Mouse (Mus musculus): Measurements from ENCODE around the gene Rho. TPM values are rescaled to one million over a fixed set of nuclear protein-coding genes. Genes with fewer than 3 reads are reported as not detected.

The Rho gene
- not detected in 2 replicates for polyA plus RNA-seq (2015; fragmentation: Nextera tagmentation; extraction: Ambion mirVana)

DNA sequence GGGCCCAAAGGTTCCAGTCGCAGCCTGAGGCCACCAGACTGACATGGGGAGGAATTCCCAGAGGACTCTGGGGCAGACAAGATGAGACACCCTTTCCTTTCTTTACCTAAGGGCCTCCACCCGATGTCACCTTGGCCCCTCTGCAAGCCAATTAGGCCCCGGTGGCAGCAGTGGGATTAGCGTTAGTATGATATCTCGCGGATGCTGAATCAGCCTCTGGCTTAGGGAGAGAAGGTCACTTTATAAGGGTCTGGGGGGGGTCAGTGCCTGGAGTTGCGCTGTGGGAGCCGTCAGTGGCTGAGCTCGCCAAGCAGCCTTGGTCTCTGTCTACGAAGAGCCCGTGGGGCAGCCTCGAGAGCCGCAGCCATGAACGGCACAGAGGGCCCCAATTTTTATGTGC is at the start of gene Rho:
Gene Rho, plus strand, starts transcription at position 110 of the 400 bp plus-strand sequence.
- Histone ChIP-seq H3K36me3 (no peaks in the 10 kb centered on the region), H3K4me3 (replicated peaks) (no peak within 1 kb of the TSS), H3K9ac (no peak within 1 kb of the TSS), H3K27ac (no peak within 1 kb of the TSS), H3K4me2 (no peak within 1 kb of the TSS), H3K9me3 (replicated peaks) (no peaks in the 10 kb centered on the region), H3K27me3 (no peaks in the 10 kb centered on the region), H3K4me1 (replicated peaks) (no peaks in the 10 kb centered on the region)
- DNase-seq (no peak), ATAC-seq (ENCODE audit: low read depth) (no peak)
- WGBS (ENCODE audit: insufficient replicate concordance) = 83% methylated on average over 14 of the region's 14 CpGs

DNA sequence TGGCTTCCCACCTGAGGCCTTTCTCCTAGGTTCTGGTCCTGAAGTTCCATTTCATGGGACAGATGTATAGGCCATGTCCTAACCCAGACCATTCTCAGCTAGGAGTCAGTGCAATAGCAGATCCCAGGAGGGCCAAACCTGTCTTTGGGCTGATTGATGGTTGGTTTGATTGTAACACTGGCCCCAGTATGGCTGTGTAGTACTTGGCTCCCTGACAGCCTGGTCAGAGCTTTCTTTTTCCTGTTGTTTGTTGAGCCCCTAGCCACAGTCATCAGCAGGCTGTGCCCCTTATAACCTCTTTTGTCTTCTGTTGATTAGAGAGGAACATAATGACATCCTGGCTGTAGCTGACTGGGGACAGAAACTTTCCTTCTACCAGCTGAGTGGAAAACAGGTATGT is 47.5 kb upstream of the Rho start:
- Histone ChIP-seq H3K4me2 (no peak overlapping the region), H3K4me3 (replicated peaks) (no peak overlapping the region), H3K9me3 (replicated peaks) (no peaks in the 10 kb centered on the region), H3K27ac (no peak overlapping the region), H3K9ac (no peak overlapping the region), H3K4me1 (replicated peaks) (0 out of 2 replicates have a peak, but pooled peaks cover 7% of the 10 kb centered on the region), H3K27me3 (no peaks in the 10 kb centered on the region), H3K36me3 (no peaks in the 10 kb centered on the region)
- no peak for DNase-seq
- no peak for ATAC-seq (ENCODE audit: low read depth)

DNA sequence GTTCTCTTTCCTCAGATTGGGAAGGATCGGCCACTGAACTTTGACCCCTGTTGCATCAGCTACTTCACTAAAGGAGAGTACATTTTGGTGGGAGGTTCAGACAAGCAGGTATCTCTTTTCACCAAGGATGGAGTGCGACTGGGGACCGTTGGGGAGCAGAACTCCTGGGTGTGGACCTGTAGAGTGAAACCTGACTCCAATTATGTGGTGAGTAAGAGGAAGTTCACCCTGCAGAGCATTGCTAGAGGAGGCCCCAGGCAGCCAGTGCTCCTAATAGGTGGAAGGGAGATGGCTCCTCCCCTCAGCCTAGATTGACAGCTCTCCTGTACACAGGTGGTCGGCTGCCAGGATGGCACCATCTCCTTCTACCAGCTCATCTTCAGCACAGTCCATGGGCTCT is 44.7 kb upstream of the Rho start:
- Histone ChIP-seq H3K4me3 (replicated peaks) (no peak overlapping the region), H3K27ac (no peak overlapping the region), H3K4me2 (no peak overlapping the region), H3K4me1 (replicated peaks) (0 out of 2 replicates have a peak, but pooled peaks cover 7% of the 10 kb centered on the region), H3K9ac (no peak overlapping the region), H3K27me3 (no peaks in the 10 kb centered on the region), H3K9me3 (replicated peaks) (no peaks in the 10 kb centered on the region), H3K36me3 (no peaks in the 10 kb centered on the region)
- no peak for DNase-seq
- WGBS (ENCODE audit: insufficient replicate concordance) = 28% methylated on average over 4 of the region's 4 CpGs
- ATAC-seq (ENCODE audit: low read depth) = peak; percentile 51; the same call in 1 of the 2 replicates

DNA sequence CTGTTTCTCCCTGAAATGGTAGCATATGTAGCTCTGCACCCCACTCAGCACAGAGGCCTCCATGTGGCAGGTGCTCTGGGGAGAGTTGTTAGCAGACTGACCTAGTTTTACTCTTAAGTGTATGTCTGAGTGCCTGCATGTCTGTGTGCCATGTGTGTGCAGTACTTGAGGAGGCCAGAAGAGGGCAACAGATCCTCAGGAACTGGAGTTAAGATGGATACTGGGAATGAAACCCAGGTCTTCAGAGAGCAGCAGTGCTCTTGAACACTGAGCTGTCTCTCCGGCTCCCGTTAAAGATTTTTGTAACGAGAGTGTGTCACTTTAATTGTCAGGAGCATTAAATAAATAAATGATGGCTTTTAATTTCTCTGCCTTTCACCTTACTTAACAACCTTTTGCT is 43.3 kb upstream of the Rho start:
- Histone ChIP-seq H3K9ac (no peak overlapping the region), H3K4me1 (replicated peaks) (0 out of 2 replicates have a peak, but pooled peaks cover 7% of the 10 kb centered on the region), H3K27ac (no peak overlapping the region), H3K4me2 (no peak overlapping the region), H3K9me3 (replicated peaks) (no peaks in the 10 kb centered on the region), H3K27me3 (no peaks in the 10 kb centered on the region), H3K36me3 (no peaks in the 10 kb centered on the region), H3K4me3 (replicated peaks) (no peak overlapping the region)
- no peak for ATAC-seq (ENCODE audit: low read depth)
- 85% methylated on average over 3 of the region's 3 CpGs for WGBS (ENCODE audit: insufficient replicate concordance)
- DNase-seq = no peak

DNA sequence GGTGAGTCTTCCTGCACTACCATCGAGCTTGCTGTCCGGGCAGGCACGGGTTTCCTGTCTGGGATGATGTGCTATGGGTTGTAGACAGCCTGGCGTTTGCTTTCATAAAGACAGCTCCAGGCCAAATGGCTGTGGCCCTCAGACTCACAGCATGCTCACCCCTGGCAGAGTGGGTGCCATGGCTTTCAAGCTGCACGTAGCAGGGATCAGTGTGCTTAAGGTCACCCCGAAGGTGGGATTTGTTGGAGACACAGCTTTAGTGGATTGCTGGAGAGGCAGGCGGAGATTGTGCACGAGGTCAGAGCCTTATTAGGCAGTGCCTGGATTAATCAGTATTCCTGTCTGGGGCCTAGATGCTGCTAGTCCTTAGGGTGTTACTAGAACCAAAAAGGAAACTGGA is 40.9 kb upstream of the Rho start:
- no peak overlapping the region for H3K4me2 ChIP-seq
- 0 out of 2 replicates have a peak, but pooled peaks cover 7% of the 10 kb centered on the region for H3K4me1 ChIP-seq (replicated peaks)
- H3K27ac ChIP-seq = no peak overlapping the region
- no peaks in the 10 kb centered on the region for H3K36me3 ChIP-seq
- H3K4me3 ChIP-seq (replicated peaks) = no peak overlapping the region
- WGBS (ENCODE audit: insufficient replicate concordance) = 64% methylated on average over 8 of the region's 8 CpGs
- H3K27me3 ChIP-seq = no peaks in the 10 kb centered on the region
- no peak overlapping the region for H3K9ac ChIP-seq
- no peaks in the 10 kb centered on the region for H3K9me3 ChIP-seq (replicated peaks)
- ATAC-seq (ENCODE audit: low read depth) (no peak), DNase-seq (no peak)

DNA sequence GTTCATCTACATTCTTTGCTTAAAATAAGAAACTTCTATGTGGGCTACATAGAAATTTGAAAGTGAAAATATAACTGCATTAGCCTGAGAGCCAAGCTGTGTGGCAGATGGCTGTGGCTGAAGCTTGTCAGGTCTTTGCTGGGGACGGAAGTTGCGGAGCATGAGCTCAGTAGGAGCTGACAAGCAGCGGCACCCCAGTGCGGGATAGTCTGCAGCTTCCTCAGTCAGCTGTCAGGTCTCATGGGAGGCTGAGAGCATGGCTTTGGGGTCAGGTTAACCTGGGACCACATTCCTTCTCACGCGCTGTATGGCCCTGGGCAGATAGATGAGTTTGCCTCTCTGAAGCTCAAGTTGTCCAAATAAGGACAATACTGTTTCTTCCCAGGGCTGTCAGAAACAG is 40.5 kb upstream of the Rho start:
- Histone ChIP-seq H3K9ac (no peak overlapping the region), H3K27me3 (no peaks in the 10 kb centered on the region), H3K9me3 (replicated peaks) (no peaks in the 10 kb centered on the region), H3K4me3 (replicated peaks) (no peak overlapping the region), H3K4me2 (no peak overlapping the region), H3K4me1 (replicated peaks) (0 out of 2 replicates have a peak, but pooled peaks cover 7% of the 10 kb centered on the region), H3K27ac (no peak overlapping the region), H3K36me3 (no peaks in the 10 kb centered on the region)
- no peak for DNase-seq
- ATAC-seq (ENCODE audit: low read depth) = no peak
- WGBS (ENCODE audit: insufficient replicate concordance) = 83% methylated on average over 6 of the region's 6 CpGs

DNA sequence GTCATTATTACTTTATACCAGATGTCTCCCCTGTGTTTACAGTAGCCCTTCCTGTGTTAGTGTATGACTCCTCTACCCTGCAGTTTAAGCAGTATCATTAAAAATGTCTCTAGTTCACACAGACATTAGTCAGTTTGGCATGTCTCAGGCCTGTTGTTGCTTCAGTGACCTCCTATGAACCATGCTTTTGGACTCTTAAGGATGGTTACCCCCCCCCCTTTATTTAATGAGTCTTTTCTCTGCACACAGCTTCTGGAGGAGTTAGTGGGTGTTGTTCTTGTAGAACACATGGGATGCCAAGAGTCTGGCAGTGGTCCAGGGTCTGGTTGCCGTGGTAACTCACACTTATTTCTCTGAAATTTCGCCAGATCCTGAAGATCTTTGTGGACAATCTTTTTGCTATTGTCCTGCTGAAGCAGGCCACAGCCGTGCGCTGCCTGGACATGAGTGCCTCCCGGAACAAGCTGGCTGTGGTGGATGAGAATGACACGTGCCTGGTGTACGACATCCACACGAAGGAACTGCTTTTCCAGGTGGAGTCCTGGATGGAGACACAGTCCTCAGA is 40.0 kb upstream of the Rho start:
- 71% methylated on average over 8 of the region's 8 CpGs for WGBS (ENCODE audit: insufficient replicate concordance)
- H3K4me1 ChIP-seq (replicated peaks) = 0 out of 2 replicates have a peak, but pooled peaks cover 5% of the 10 kb centered on the region
- H3K4me2 ChIP-seq = no peak overlapping the region
- no peak overlapping the region; the same call in 1 of the 2 replicates for H3K27ac ChIP-seq
- no peak for ATAC-seq (ENCODE audit: low read depth)
- no peaks in the 10 kb centered on the region for H3K36me3 ChIP-seq
- no peak overlapping the region for H3K4me3 ChIP-seq (replicated peaks)
- no peaks in the 10 kb centered on the region for H3K9me3 ChIP-seq (replicated peaks)
- H3K27me3 ChIP-seq = no peaks in the 10 kb centered on the region
- DNase-seq = no peak
- H3K9ac ChIP-seq = no peak overlapping the region

DNA sequence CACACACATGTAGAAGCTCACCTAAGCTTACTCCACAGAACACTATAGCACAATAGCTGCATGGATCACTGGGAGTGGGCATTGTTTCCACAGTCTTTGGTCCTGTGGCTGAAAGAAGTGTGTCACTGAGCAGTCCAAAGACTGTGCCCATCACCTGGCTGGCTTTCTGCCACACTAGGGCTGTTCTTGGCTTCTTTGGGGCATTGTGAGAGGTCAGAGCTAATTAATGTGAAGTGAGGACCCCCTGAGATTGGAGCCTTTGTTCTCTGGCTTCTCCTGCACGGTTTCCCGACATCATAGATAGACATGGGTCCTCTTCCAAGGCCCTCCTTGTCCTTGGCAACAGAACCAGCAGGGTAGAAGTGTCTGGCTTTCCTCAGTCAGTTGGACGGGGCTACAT is 39.2 kb upstream of the Rho start:
- no peak overlapping the region for H3K9ac ChIP-seq
- no peak for ATAC-seq (ENCODE audit: low read depth)
- WGBS (ENCODE audit: insufficient replicate concordance) = 48% methylated on average over 3 of the region's 3 CpGs
- H3K4me3 ChIP-seq (replicated peaks) = no peak overlapping the region
- H3K27ac ChIP-seq = no peak overlapping the region
- H3K4me1 ChIP-seq (replicated peaks) = 0 out of 2 replicates have a peak, but pooled peaks cover 1% of the 10 kb centered on the region
- H3K36me3 ChIP-seq = no peaks in the 10 kb centered on the region
- DNase-seq = no peak
- H3K4me2 ChIP-seq = no peak overlapping the region
- H3K9me3 ChIP-seq (replicated peaks) = no peaks in the 10 kb centered on the region
- H3K27me3 ChIP-seq = no peaks in the 10 kb centered on the region

DNA sequence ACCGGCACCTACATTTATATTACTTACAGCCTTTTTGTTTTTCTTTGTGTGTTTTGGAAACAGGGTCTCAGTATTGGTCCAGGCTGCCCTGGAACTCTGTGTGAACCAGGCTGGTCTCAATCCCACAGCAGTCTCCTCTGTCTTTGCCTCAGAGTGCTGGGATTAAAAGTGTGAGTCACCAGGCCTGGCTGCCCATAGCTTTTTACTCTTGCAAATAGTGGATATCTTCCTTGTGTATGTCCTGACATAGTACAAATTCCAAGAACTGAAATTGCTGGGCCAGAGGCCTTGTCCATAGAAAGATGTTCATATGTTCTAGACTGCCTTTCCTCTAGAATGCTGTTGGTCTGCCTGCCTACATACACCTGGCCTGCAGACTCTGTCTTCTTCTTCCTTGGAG is 35.2 kb upstream of the Rho start:
- Histone ChIP-seq H3K4me1 (replicated peaks) (0 out of 2 replicates have a peak, but pooled peaks cover 2% of the 10 kb centered on the region), H3K27ac (no peak overlapping the region), H3K4me2 (no peak overlapping the region), H3K36me3 (no peaks in the 10 kb centered on the region), H3K9me3 (replicated peaks) (no peaks in the 10 kb centered on the region), H3K4me3 (replicated peaks) (no peak overlapping the region), H3K27me3 (no peaks in the 10 kb centered on the region), H3K9ac (no peak overlapping the region)
- DNase-seq (no peak), ATAC-seq (ENCODE audit: low read depth) (no peak)
- WGBS (ENCODE audit: insufficient replicate concordance) = 67% methylated on average over 1 of the region's 1 CpGs

DNA sequence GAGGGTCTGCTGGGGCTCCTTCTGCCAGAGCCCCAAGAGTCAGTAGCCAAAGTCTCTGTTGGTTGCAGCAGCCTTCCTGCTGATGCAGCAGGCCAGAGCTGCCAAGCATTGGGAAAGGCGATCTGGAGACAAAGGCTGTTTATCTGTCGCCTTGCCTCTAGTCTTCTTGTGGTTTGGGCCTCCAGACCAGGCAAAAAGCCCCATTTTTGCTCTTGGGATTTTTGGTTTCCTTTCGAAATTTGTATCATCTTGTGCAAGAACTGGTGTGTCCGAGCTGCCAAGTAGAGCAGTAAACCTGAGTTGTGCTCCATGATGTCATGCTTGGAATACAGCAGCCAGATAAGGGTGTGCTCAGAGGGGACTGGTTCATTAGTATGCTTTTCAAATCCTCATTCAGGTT is 34.4 kb upstream of the Rho start:
- 0 out of 2 replicates have a peak, but pooled peaks cover 2% of the 10 kb centered on the region for H3K4me1 ChIP-seq (replicated peaks)
- H3K27ac ChIP-seq = no peak overlapping the region
- no peak overlapping the region for H3K4me2 ChIP-seq
- H3K4me3 ChIP-seq (replicated peaks) = no peak overlapping the region
- H3K9me3 ChIP-seq (replicated peaks) = no peaks in the 10 kb centered on the region
- WGBS (ENCODE audit: insufficient replicate concordance) = 39% methylated on average over 4 of the region's 4 CpGs
- H3K36me3 ChIP-seq = no peaks in the 10 kb centered on the region
- H3K27me3 ChIP-seq = no peaks in the 10 kb centered on the region
- DNase-seq = no peak
- ATAC-seq (ENCODE audit: low read depth) = no peak
- H3K9ac ChIP-seq = no peak overlapping the region

DNA sequence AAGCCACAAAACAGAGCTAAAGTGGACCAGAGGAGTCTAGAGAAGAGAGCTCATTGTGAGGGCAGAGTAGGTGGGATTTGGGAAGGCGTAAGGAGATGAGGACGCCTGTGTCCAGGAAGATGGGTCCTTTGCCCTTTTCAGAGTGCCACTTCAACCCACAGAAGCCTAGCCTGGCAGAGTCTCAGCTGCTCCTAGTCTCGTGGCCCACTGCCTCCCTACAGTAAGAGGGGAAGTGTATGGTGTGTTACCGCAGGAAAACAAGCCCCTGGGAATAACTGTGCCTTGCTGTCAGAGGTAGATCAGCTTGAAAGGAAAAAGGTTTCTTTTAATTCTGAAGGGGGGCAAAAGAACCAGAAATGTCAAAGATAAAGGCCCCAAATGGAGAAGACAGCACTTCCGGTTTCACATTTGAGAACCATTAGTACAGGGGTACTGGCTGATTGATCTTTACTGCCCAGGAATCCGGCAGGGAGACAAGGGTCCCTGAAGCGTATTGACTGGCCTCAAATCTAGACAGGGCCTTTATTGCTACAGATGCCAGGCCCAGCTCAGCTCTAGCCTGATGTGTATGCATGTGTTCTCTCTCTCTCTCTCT is 33.5 kb upstream of the Rho start:
- Histone ChIP-seq H3K4me2 (no peak overlapping the region), H3K9ac (no peak overlapping the region), H3K27ac (no peak overlapping the region), H3K27me3 (no peaks in the 10 kb centered on the region), H3K36me3 (no peaks in the 10 kb centered on the region), H3K4me1 (replicated peaks) (0 out of 2 replicates have a peak, but pooled peaks cover 2% of the 10 kb centered on the region), H3K9me3 (replicated peaks) (no peaks in the 10 kb centered on the region), H3K4me3 (replicated peaks) (no peak overlapping the region)
- 57% methylated on average over 7 of the region's 7 CpGs for WGBS (ENCODE audit: insufficient replicate concordance)
- ATAC-seq (ENCODE audit: low read depth) (no peak), DNase-seq (no peak)

DNA sequence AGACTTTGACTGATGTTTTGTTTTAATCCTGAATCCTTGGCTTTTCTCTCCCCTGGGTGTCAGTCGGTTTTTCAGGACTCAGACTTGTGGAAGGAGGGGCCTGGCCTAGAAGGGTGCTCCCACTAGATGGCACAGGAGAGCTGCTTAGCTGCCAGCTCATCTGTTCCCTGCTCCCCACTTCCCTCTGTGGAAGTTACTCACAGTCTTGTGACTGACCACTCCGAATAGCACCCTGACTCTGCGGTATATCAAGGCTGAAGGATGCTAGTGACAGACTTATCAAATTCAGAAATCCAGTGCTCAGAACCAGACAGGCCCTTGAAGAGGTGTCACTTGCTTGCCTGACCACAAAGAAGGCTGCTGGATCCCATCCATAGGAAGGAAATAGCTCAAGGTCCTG is 30.5 kb upstream of the Rho start:
- Histone ChIP-seq H3K36me3 (no peaks in the 10 kb centered on the region), H3K27ac (no peak overlapping the region), H3K9ac (no peak overlapping the region), H3K27me3 (no peaks in the 10 kb centered on the region), H3K4me2 (no peak overlapping the region), H3K9me3 (replicated peaks) (no peaks in the 10 kb centered on the region), H3K4me1 (replicated peaks) (peaks cover 7% of the 10 kb centered on the region), H3K4me3 (replicated peaks) (no peak overlapping the region)
- WGBS (ENCODE audit: insufficient replicate concordance) = 6% methylated on average over 3 of the region's 3 CpGs
- no peak for ATAC-seq (ENCODE audit: low read depth)
- no peak for DNase-seq

Measured in liver, embryonic 13.5 days (tissue).